Mouse (Mus musculus) forebrain, embryonic 15.5 days (tissue): ENCODE data around the gene Dkk2. TPM values are rescaled to one million over a fixed set of nuclear protein-coding genes. Genes with fewer than 3 reads are reported as not detected.
A peak's percentile ranks its signal among the peaks of the same experiment; 100 is the strongest.

Experiments
- ATAC-seq: fragments of 200-750 bp; cut with Nextera tagmentation; replicated peaks from 2 replicates; pipeline ENCODE4 v1.8.0; 2017; ENCODE audit warnings: mild to moderate bottlenecking, moderate TSS enrichment, moderate library complexity
- H3K27ac ChIP-seq: fragments of 300-500 bp; sonication (generic); replicated peaks from 2 replicates; pipeline ENCODE4 v1.5.1; 2015; ENCODE audit warnings: mild to moderate bottlenecking, inconsistent platforms
- H3K27me3 ChIP-seq: fragments of 300-500 bp; sonication (generic); 2 replicates; pipeline ENCODE4 v1.6.1; 2015; ENCODE audit warnings: inconsistent platforms
- H3K36me3 ChIP-seq: fragments of 300-500 bp; sonication (generic); 2 replicates; pipeline ENCODE4 v1.6.1; 2015; ENCODE audit warnings: mild to moderate bottlenecking, inconsistent platforms
- H3K4me1 ChIP-seq: fragments of 300-500 bp; sonication (generic); 2 replicates; pipeline ENCODE4 v1.6.1; 2015; ENCODE audit warnings: inconsistent platforms
- H3K4me2 ChIP-seq: fragments of 300-500 bp; sonication (generic); replicated peaks from 2 replicates; pipeline ENCODE4 v1.6.1; 2015; ENCODE audit warnings: mild to moderate bottlenecking, inconsistent platforms
- H3K4me3 ChIP-seq: fragments of 300-500 bp; sonication (generic); 2 replicates; pipeline ENCODE4 v1.5.1; 2015; ENCODE audit warnings: mild to moderate bottlenecking, inconsistent platforms
- H3K9ac ChIP-seq: fragments of 300-500 bp; sonication (generic); replicated peaks from 2 replicates; pipeline ENCODE4 v1.6.1; 2015; ENCODE audit warnings: mild to moderate bottlenecking, inconsistent platforms
- H3K9me3 ChIP-seq: fragments of 300-500 bp; sonication (generic); 2 replicates; pipeline ENCODE4 v1.6.1; 2016; ENCODE audit warnings: inconsistent platforms
- WGBS: fragments of 180-500 bp; shearing (Covaris S2); methylation state at CpG from one replicate; pipeline ENCODE4 v1.1.7; 2015; ENCODE audit warnings: mixed read lengths; 5-methylcytosine and 5-hydroxymethylcytosine counted together
- polyA plus RNA-seq: library from polyadenylated mRNA; unstranded; fragments of >200 nt; fragmentation: Nextera tagmentation; extraction: Ambion mirVana; gene quantifications from 2 replicates; pipeline ENCODE4 v1.2.1, GENCODE M21; 2015

Gene Dkk2
- polyA plus RNA-seq, 1 experiment from 2014 or later: 1.3 TPM

- no peaks in the 10 kb centered on the region for H3K27me3 ChIP-seq
- H3K4me3 ChIP-seq: no peak overlapping the region
- no peaks in the 10 kb centered on the region for H3K4me1 ChIP-seq
- H3K9ac ChIP-seq: no peak overlapping the region
- WGBS: 97% methylated on average over 1 of the region's 1 CpGs
- no peaks in the 10 kb centered on the region for H3K36me3 ChIP-seq
- no peaks in the 10 kb centered on the region for H3K9me3 ChIP-seq
- H3K27ac ChIP-seq: no peak overlapping the region
- no peak overlapping the region for H3K4me2 ChIP-seq
- ATAC-seq: no peak
Observed at GRCm38 (mm10) chr3:132129730-132130274, 44.7 kb downstream of the Dkk2 start.

- Histone ChIP-seq H3K9ac (no peak overlapping the region), H3K9me3 (no peaks in the 10 kb centered on the region), H3K4me2 (no peak overlapping the region), H3K27ac (no peak overlapping the region), H3K36me3 (no peaks in the 10 kb centered on the region), H3K4me1 (no peaks in the 10 kb centered on the region), H3K27me3 (no peaks in the 10 kb centered on the region), H3K4me3 (no peak overlapping the region)
- ATAC-seq: no peak
- WGBS: 95% methylated on average over 3 of the region's 3 CpGs
Observed at GRCm38 (mm10) chr3:132130781-132131180, 45.7 kb downstream of the Dkk2 start.

DNA sequence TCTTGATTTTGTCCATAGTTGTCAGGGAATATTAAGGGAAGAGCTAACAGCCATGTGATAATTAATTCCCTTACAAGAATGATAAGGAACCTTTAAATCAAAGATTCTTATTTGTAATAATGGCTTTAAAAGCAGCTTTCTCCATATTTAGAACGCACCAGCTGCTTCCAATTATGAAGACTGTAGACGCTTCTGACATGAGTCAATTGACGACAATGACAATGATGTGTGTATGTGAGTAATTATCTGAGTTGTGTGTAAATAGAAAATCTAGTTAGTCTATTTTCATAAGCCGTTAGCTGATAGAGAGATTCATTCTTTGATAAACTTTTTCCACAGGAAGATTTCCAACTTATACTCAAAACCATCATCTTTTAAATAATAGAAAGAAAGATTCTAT is 46.8 kb downstream of the Dkk2 start:
- no peaks in the 10 kb centered on the region for H3K36me3 ChIP-seq
- H3K9me3 ChIP-seq: no peaks in the 10 kb centered on the region
- 58% methylated on average over 4 of the region's 4 CpGs for WGBS
- H3K4me1 ChIP-seq: no peaks in the 10 kb centered on the region
- ATAC-seq: 0 out of 2 replicates have a peak, but pooled peaks have one; percentile 29
- no peak overlapping the region for H3K4me2 ChIP-seq
- H3K27me3 ChIP-seq: no peaks in the 10 kb centered on the region; the same call in 1 of the 2 replicates
- H3K9ac ChIP-seq: no peak overlapping the region
- H3K4me3 ChIP-seq: no peak overlapping the region
- no peak overlapping the region for H3K27ac ChIP-seq

- H3K4me1 ChIP-seq: no peaks in the 10 kb centered on the region
- no peaks in the 10 kb centered on the region for H3K36me3 ChIP-seq
- no peak overlapping the region for H3K4me2 ChIP-seq
- no peaks in the 10 kb centered on the region; the same call in 1 of the 2 replicates for H3K27me3 ChIP-seq
- H3K4me3 ChIP-seq: no peak overlapping the region
- 79% methylated on average over 1 of the region's 1 CpGs for WGBS
- H3K27ac ChIP-seq: no peak overlapping the region
- no peak overlapping the region for H3K9ac ChIP-seq
- no peak for ATAC-seq
- H3K9me3 ChIP-seq: no peaks in the 10 kb centered on the region
Observed at GRCm38 (mm10) chr3:132134502-132134901, 49.4 kb downstream of the Dkk2 start.

DNA sequence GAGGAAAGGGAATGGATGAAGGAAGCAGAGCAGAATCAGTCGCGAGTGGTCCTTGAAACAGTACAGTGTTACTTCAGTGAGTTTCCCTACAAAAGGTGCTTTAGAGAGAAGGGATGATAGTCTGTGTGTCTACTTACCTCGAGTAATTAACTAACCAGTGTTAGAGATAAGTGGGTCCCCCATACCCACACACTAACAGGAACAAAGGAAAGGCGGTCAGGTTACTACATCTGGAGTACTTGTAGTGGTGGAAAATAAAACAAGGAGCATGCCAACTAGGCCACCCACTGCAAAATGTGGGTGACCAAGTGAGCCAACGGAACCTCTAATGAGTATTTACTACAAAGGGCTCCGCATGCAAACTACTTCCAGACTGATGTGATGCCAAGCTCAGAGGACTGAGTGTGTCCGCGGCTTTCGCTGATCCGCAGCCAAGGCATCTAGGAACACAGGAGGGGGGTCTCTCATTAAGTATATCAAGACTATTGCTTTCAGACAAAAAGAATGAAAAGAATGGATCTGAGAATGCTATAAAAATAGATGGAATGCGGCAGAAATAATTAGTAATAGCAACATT is 52.8 kb downstream of the Dkk2 start:
- 27% methylated on average over 11 of the region's 11 CpGs for WGBS
- no peak overlapping the region for H3K9ac ChIP-seq

DNA sequence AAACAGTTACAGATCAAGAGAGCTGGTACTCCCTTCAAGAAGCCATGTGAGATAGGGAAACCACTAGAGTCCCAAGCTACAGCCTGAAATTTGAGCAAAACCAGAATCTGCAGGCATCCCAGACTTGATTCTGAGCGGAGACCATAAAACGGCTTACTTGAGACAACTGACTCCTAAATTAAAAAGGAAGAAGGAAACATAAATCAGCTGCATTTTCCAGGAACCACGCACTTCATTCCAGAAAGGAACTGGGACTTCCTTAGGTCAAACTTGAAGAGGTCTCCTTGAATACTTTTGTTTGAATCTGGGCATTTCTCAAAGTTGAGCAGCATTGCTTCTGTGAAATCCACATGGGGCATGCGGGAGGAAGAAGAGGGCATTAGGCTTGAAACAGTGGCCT is 55.9 kb downstream of the Dkk2 start:
- WGBS: 88% methylated on average over 4 of the region's 4 CpGs
- no peaks in the 10 kb centered on the region for H3K4me1 ChIP-seq
- H3K9ac ChIP-seq: no peak overlapping the region
- H3K27ac ChIP-seq: no peak overlapping the region
- H3K4me3 ChIP-seq: no peak overlapping the region
- no peak overlapping the region for H3K4me2 ChIP-seq
- H3K9me3 ChIP-seq: no peaks in the 10 kb centered on the region
- H3K36me3 ChIP-seq: no peaks in the 10 kb centered on the region
- H3K27me3 ChIP-seq: no peaks in the 10 kb centered on the region; the same call in 1 of the 2 replicates
- ATAC-seq: no peak

More for the DNA sequence above, 52.8 kb downstream of the Dkk2 start:
- Histone ChIP-seq H3K27ac (no peak overlapping the region), H3K4me1 (no peaks in the 10 kb centered on the region), H3K36me3 (no peaks in the 10 kb centered on the region), H3K4me2 (no peak overlapping the region), H3K4me3 (no peak overlapping the region), H3K27me3 (no peaks in the 10 kb centered on the region; the same call in 1 of the 2 replicates), H3K9me3 (no peaks in the 10 kb centered on the region)
- peak; percentile 72 for ATAC-seq

GRCm38 (mm10) chr3:132149446-132150025 is 64.4 kb downstream of the Dkk2 start:
- Histone ChIP-seq H3K27me3 (no peaks in the 10 kb centered on the region), H3K4me1 (no peaks in the 10 kb centered on the region), H3K27ac (no peak overlapping the region), H3K9ac (no peak overlapping the region), H3K4me2 (no peak overlapping the region), H3K36me3 (no peaks in the 10 kb centered on the region), H3K9me3 (no peaks in the 10 kb centered on the region), H3K4me3 (no peak overlapping the region)
- no peak for ATAC-seq
- WGBS: 47% methylated on average over 6 of the region's 6 CpGs

DNA sequence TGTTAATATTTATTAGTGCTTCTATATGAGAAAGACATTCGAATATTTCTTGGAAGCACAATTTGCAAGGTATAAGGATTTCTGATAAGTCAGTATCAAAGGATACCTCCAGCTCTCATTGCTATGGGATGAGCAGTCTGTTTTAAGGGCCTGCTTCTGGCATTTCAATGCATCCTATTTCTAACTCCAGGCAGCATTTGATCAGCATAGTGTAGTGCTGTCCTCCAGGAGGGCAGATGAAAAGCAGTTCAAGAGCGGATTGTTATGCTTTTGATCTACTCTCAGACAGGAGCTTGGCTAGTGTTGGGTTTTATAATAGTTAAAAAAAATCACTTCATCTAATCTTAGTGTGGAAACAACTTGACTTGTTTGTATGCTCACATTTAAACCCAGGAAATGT is 73.7 kb downstream of the Dkk2 start:
- WGBS: 91% methylated on average over 2 of the region's 2 CpGs
- Histone ChIP-seq H3K36me3 (no peaks in the 10 kb centered on the region), H3K9me3 (no peaks in the 10 kb centered on the region), H3K9ac (no peak overlapping the region), H3K4me1 (no peaks in the 10 kb centered on the region), H3K27ac (no peak overlapping the region), H3K27me3 (no peaks in the 10 kb centered on the region), H3K4me3 (no peak overlapping the region), H3K4me2 (no peak overlapping the region)
- ATAC-seq: no peak

- 85% methylated on average over 3 of the region's 3 CpGs for WGBS
- Histone ChIP-seq H3K9me3 (no peaks in the 10 kb centered on the region), H3K4me3 (no peak overlapping the region), H3K9ac (no peak overlapping the region), H3K4me2 (no peak overlapping the region), H3K27ac (no peak overlapping the region), H3K36me3 (no peaks in the 10 kb centered on the region), H3K4me1 (no peaks in the 10 kb centered on the region), H3K27me3 (no peaks in the 10 kb centered on the region)
- no peak for ATAC-seq
Observed at GRCm38 (mm10) chr3:132168911-132169310, 83.8 kb downstream of the Dkk2 start.

DNA sequence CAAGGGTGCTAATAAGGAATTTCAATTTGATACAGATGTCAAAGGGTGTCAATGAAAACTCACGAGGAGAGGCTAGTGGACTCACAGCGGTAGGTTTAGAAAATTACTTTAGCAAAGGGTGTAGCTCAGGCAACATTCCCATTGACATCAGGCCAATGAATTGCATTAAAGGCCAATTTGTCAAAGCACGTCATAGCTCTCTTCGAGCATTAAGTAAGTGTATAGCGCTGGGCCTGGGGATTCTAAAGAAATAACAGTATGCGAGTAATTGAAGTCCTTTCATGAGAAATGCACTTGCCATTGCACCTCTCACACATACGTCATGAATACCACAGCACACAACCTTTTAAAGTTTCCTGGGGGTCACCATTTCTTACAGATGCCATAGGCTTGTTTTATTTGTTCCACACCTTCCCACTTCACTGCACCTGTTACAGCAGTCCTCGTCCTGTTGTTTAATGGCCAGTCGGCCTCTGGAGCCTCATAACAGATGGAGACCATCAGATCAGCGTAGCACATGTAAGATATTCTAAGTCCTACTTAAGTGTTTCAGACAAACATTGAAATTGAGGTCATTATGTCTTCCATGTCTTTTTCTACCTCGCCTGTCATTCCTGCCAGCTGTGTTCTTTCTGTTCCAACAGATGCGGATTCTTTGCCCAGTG is 101.9 kb downstream of the Dkk2 start:
- 88% methylated on average over 12 of the region's 12 CpGs for WGBS
- Histone ChIP-seq H3K4me3 (no peak overlapping the region), H3K27ac (no peak overlapping the region), H3K36me3 (no peaks in the 10 kb centered on the region), H3K9ac (no peak overlapping the region), H3K4me2 (no peak overlapping the region), H3K4me1 (no peaks in the 10 kb centered on the region), H3K27me3 (no peaks in the 10 kb centered on the region), H3K9me3 (no peaks in the 10 kb centered on the region)
- no peak for ATAC-seq

GRCm38 (mm10) chr3:132201950-132202349 is 116.9 kb downstream of the Dkk2 start:
- Histone ChIP-seq H3K36me3 (no peaks in the 10 kb centered on the region), H3K27ac (no peak overlapping the region), H3K9me3 (no peaks in the 10 kb centered on the region), H3K4me1 (no peaks in the 10 kb centered on the region; the same call in 1 of the 2 replicates), H3K4me3 (no peak overlapping the region), H3K4me2 (no peak overlapping the region), H3K27me3 (no peaks in the 10 kb centered on the region), H3K9ac (no peak overlapping the region)
- 52% methylated on average over 4 of the region's 4 CpGs for WGBS
- 0 out of 2 replicates have a peak, but pooled peaks have one; percentile 58 for ATAC-seq

- Histone ChIP-seq H3K4me1 (no peaks in the 10 kb centered on the region; the same call in 1 of the 2 replicates), H3K9me3 (no peaks in the 10 kb centered on the region), H3K9ac (no peak overlapping the region), H3K27ac (no peak overlapping the region), H3K27me3 (no peaks in the 10 kb centered on the region), H3K4me3 (no peak overlapping the region), H3K36me3 (no peaks in the 10 kb centered on the region), H3K4me2 (no peak overlapping the region)
- WGBS: 74% methylated on average over 5 of the region's 5 CpGs
- ATAC-seq: peak; percentile 57; the same call in 1 of the 2 replicates
Observed at GRCm38 (mm10) chr3:132202665-132203064, 117.6 kb downstream of the Dkk2 start.
